Mouse (Mus musculus): ENCODE measurements around the gene Rfxank. TPM values are rescaled to one million over a fixed set of nuclear protein-coding genes. Genes with fewer than 3 reads are reported as not detected.

Gene Rfxank
- polyA plus RNA-seq, 1 experiment from 2014 or later, result 16.5 TPM

DNA sequence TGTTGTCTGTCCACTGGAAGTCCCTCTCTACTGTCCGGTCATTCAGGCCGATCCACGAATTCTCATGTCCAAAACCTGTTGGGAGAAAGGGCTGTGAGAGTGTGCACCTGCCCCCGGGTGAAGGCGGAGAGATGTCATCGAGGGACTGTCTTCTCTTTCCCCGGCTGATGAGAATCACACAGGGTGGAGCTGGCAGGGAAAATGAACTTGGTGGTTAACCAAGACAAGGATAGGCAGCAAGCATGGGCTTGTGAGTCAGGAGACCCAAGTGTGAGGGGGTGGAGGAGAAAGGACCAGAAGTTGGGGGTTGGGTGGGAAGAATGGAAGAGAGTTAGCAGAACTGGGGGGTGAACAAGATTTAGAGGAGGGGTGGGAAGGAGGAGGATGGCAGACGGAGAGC lies 38.7 kb downstream of the Rfxank start:
- WGBS, result 77% methylated on average over 8 of the region's 8 CpGs
- no peak for ATAC-seq (replicated peaks; ENCODE audit: insufficient number of reproducible peaks, insufficient read depth, low FRiP score, low read depth)
- H3K9me3 ChIP-seq (replicated peaks), result no peaks in the 10 kb centered on the region
- no peak overlapping the region for H3K4me3 ChIP-seq
- peaks cover 23% of the 10 kb centered on the region for H3K27me3 ChIP-seq
- no peak overlapping the region for H3K4me2 ChIP-seq
- no peak overlapping the region for H3K9ac ChIP-seq
- H3K36me3 ChIP-seq, result no peaks in the 10 kb centered on the region
- H3K4me1 ChIP-seq (replicated peaks), result no peaks in the 10 kb centered on the region
- H3K27ac ChIP-seq, result no peak overlapping the region

DNA sequence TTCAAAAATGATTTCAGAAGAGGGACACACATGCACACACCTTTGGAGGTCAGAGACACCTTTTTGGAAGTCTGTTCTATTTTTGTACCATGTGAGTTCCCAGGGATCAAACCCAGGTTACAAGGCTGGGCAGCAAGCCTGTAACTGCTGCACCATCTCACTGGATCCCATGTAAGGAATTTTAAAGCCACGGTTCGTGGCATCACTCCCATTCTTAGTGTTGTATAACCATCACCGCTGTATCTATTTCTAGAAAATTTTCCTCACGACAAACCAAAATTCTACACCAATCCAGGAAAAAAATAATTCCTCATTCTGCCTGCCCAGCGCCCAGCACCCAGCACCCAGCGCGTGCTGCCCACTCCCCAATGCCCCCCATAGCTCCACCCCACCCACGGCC lies 39.7 kb downstream of the Rfxank start:
- 62% methylated on average over 8 of the region's 8 CpGs for WGBS
- ATAC-seq (replicated peaks; ENCODE audit: insufficient number of reproducible peaks, insufficient read depth, low FRiP score, low read depth), result no peak
- peaks cover 29% of the 10 kb centered on the region for H3K27me3 ChIP-seq
- no peak overlapping the region for H3K9ac ChIP-seq
- H3K9me3 ChIP-seq (replicated peaks), result no peaks in the 10 kb centered on the region
- no peak overlapping the region for H3K4me3 ChIP-seq
- no peak overlapping the region for H3K27ac ChIP-seq
- H3K4me2 ChIP-seq, result no peak overlapping the region
- H3K4me1 ChIP-seq (replicated peaks), result no peaks in the 10 kb centered on the region
- H3K36me3 ChIP-seq, result no peaks in the 10 kb centered on the region

DNA sequence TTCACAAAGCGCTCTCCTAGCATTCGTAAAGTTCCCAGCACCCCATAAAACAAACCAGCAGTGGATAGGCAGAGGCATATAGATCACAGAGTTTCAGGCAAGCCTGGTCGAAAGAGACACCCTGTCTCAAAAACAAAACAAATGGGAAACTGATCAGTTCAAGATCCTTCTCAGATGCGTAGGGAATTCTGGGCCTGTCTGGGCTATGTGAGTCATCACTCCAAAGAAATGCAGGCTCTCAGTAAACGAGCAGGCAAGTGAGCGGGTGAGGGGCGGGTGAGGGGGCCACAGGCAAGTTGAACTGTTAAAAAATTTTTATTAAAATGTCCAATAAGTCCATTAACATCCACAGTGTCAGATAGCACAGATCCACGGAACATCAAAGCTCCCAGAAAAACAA lies 46.2 kb downstream of the Rfxank start:
- no peak for ATAC-seq (replicated peaks; ENCODE audit: insufficient number of reproducible peaks, insufficient read depth, low FRiP score, low read depth)
- no peaks in the 10 kb centered on the region for H3K9me3 ChIP-seq (replicated peaks)
- no peaks in the 10 kb centered on the region for H3K36me3 ChIP-seq
- H3K4me2 ChIP-seq, result no peak overlapping the region
- no peak overlapping the region for H3K9ac ChIP-seq
- peaks cover 6% of the 10 kb centered on the region for H3K4me1 ChIP-seq (replicated peaks)
- no peak overlapping the region for H3K27ac ChIP-seq
- H3K27me3 ChIP-seq, result peaks cover 62% of the 10 kb centered on the region
- no peak overlapping the region for H3K4me3 ChIP-seq
- WGBS, result 53% methylated on average over 8 of the region's 8 CpGs

DNA sequence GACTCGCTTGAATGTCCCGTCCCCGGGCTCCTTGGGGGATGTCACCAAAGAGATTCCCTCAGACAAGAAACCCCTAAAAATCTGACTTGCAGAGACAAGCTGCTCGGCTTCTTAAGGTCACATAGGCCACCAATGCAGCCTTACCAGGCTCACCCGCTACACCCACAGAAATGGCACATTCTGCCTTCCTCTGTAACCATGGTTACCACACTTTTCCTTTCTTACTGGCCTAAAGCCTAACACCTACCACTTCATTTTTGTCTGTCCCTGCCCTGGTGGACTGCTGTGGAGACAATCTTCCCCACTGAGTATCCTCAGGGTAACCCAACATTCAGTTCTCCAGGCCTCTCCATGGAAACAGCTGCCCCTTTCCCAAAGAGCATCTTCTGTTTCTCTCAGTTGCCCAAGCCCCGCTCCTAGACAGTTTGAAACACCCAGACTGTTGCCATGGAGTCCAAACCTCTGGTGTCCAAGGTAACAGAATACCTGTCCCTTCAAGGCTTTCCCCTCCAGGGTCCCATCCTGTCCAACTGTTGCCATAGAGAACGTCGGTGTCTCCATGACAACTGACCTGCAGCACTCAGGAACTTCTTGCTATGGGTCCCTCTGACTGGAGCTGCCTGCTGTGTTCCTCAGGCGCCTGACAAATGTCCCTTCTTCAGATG lies 49.5 kb downstream of the Rfxank start:
- peaks cover 84% of the 10 kb centered on the region for H3K27me3 ChIP-seq
- H3K36me3 ChIP-seq, result no peaks in the 10 kb centered on the region
- no peak overlapping the region for H3K4me2 ChIP-seq
- no peak overlapping the region for H3K4me3 ChIP-seq
- H3K9ac ChIP-seq, result no peak overlapping the region
- H3K4me1 ChIP-seq (replicated peaks), result peaks cover 13% of the 10 kb centered on the region
- no peak overlapping the region for H3K27ac ChIP-seq
- no peak for ATAC-seq (replicated peaks; ENCODE audit: insufficient number of reproducible peaks, insufficient read depth, low FRiP score, low read depth)
- WGBS, result 64% methylated on average over 9 of the region's 9 CpGs
- no peaks in the 10 kb centered on the region for H3K9me3 ChIP-seq (replicated peaks)

DNA sequence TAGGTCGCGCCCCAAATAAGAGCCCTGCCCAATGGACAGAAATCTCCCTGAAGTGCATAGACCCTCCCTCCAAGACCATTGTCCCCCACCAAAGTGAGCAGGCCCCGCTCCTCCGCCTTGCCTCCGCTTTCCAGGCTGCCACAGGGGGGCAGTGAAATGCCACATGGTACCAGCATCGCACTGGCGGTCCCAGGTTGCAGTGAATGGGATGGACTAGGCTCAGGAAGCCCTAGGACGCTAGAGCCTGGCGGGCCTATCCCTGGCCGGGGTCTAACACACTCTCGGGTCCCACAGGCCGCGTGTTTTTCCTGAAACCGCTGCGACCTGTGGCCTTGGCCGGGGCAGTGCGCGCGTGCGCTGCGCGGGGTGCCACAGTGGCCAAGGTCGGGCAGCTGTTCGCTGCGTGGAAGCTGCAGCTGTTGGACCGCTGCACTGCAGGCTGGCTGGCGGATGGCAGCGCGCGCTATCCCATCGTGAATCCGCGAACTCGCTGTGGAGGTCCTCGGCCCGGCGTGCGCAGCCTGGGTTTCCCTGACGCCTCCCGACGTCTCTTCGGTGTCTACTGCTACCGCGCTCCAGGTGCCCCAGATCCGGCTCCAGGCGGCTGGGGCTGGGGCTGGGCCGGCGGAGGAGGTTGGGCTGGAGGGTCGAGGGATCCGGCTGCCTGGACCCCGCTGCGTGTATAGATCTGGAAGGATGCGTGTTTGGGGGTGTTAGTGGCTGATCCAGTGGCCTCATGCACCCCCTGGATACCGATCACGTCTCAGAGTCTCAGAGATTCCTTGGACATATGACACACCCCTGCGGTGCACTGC lies 50.9 kb downstream of the Rfxank start:
- Histone ChIP-seq H3K36me3 (no peaks in the 10 kb centered on the region), H3K9me3 (replicated peaks) (no peaks in the 10 kb centered on the region), H3K27ac (no peak overlapping the region), H3K4me2 (peak overlapping the region; percentile 67), H3K9ac (no peak overlapping the region), H3K4me3 (peak overlapping the region; percentile 42), H3K4me1 (replicated peaks) (peaks cover 27% of the 10 kb centered on the region), H3K27me3 (peaks cover 87% of the 10 kb centered on the region)
- WGBS, result 4% methylated on average over 56 of the region's 56 CpGs
- ATAC-seq (replicated peaks; ENCODE audit: insufficient number of reproducible peaks, insufficient read depth, low FRiP score, low read depth), result peak; percentile 72

DNA sequence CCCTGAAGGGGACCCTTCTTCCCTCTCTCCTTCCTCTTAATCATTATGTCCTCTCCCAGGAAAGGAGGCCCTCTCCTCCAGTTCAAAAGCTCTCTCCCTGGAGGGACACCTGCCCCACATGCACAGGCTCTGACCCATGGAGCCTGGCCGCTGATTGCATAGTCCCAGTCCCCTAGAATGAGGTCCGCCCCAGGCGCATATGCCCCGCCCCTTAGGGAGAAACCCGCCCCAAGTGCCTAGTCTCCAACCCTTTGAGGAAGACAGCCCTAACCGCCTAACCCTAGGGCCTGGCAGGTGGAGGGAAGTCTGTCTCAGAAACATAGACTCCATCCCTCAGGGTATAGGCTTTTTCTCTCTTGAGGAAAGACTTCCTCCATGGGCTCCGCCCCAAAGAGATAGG lies 51.7 kb downstream of the Rfxank start:
- Histone ChIP-seq H3K4me3 (no peak overlapping the region), H3K4me1 (replicated peaks) (peaks cover 27% of the 10 kb centered on the region), H3K36me3 (no peaks in the 10 kb centered on the region), H3K27me3 (peaks cover 95% of the 10 kb centered on the region), H3K9me3 (replicated peaks) (no peaks in the 10 kb centered on the region), H3K4me2 (no peak overlapping the region), H3K27ac (no peak overlapping the region), H3K9ac (no peak overlapping the region)
- 9% methylated on average over 7 of the region's 7 CpGs for WGBS
- ATAC-seq (replicated peaks; ENCODE audit: insufficient number of reproducible peaks, insufficient read depth, low FRiP score, low read depth), result no peak

DNA sequence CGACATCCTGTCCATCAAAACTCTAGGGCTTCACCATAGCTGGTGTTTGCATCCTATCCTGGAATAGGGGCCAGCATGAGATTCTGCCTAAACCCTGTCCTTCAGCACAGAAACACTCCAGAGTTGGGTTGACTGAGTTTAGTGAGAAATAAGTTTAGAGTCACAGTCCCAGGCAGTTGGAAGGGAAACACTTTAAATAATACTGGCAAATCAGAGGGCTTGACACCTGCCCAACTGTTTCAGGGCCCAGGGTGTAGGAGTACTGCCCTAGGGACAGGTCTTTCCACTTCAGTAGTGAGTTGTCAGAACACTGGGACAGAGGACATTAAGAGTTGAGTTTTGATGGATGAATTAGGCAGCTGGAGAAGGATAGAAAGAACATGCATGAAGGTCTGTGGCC lies 52.8 kb downstream of the Rfxank start:
- WGBS, result 51% methylated on average over 1 of the region's 1 CpGs
- no peak for ATAC-seq (replicated peaks; ENCODE audit: insufficient number of reproducible peaks, insufficient read depth, low FRiP score, low read depth)

DNA sequence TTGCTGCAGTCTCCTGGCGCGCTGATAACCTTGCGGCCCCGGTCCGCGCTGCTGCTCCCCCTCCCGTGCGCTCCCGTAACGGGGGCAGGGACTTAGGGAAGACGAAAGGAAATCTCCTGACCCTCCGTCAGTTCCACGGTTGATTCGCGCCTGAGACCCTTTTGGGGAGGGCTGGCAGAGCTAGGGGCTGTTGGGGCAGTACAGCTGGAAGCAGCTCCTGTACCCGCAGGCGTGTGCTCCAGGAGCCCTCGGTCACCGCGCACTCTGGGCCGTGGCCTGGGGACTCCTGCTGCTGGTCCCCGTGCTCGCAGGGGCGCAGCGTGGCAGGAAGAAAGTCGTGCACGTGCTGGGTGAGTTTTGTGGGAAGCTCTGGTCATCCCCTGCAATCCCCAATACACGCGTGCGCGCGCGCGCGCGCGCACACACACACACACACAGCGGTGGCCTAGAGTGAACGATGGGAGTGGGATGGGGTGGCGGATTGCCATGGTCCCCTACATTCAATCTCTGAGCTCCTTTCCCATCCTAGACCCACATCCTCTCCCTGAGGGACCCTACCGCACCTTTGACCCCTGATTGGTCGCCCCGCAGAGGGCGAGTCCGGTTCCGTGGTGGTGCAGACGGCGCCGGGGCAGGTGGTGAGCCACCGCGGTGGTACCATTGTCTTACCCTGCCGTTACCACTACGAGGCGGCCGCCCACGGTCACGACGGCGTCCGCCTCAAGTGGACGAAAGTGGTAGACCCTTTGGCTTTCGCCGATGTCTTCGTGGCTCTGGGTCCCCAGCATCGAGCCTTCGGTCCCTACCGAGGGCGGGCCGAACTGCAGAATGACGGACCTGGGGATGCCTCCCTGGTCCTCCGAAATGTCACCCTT lies 54.5 kb downstream of the Rfxank start:
- peaks cover 78% of the 10 kb centered on the region for H3K27me3 ChIP-seq
- peak overlapping the region; percentile 46 for H3K9ac ChIP-seq
- H3K4me3 ChIP-seq, result peak overlapping the region; percentile 51
- WGBS, result 2% methylated on average over 71 of the region's 71 CpGs
- H3K27ac ChIP-seq, result no peak overlapping the region
- no peaks in the 10 kb centered on the region for H3K36me3 ChIP-seq
- peak overlapping the region; percentile 91 for H3K4me2 ChIP-seq
- no peak for ATAC-seq (replicated peaks; ENCODE audit: insufficient number of reproducible peaks, insufficient read depth, low FRiP score, low read depth)
- peaks cover 29% of the 10 kb centered on the region for H3K4me1 ChIP-seq (replicated peaks)
- H3K9me3 ChIP-seq (replicated peaks), result no peaks in the 10 kb centered on the region

More for the DNA sequence above, 52.8 kb downstream of the Rfxank start:
- Histone ChIP-seq H3K4me1 (replicated peaks) (peaks cover 27% of the 10 kb centered on the region), H3K4me3 (no peak overlapping the region), H3K9me3 (replicated peaks) (no peaks in the 10 kb centered on the region), H3K4me2 (no peak overlapping the region), H3K27ac (no peak overlapping the region), H3K36me3 (no peaks in the 10 kb centered on the region), H3K9ac (no peak overlapping the region), H3K27me3 (peaks cover 95% of the 10 kb centered on the region)

DNA sequence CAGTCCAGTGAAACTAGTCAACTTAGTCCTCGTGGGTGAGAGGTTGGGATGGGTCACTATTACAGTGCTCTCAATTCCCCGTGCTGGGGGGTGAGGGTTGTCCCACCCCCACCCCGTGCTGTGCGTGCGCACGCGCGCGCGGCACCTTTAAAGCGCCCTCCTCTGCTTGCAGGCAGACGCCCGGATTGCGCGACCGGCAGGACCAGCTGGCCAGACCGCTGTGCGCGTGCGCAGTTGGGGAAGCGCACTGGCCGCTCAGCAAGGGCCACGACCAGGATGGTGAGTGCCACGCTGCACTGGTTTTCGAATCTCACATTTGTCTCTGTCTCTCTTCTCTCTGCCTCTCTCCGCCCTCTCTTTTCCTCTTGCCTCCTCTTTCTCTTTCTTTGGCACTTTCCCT lies 55.7 kb downstream of the Rfxank start, which contains the start of gene Hapln4:
Hapln4 (plus strand) TSS at position 173 of the 400 bp plus-strand sequence.
- Histone ChIP-seq H3K4me3 (peak within 1 kb of the TSS; percentile 51), H3K27ac (no peak within 1 kb of the TSS), H3K4me1 (replicated peaks) (peaks cover 36% of the 10 kb centered on the region), H3K9me3 (replicated peaks) (no peaks in the 10 kb centered on the region), H3K27me3 (peaks cover 66% of the 10 kb centered on the region), H3K9ac (peak within 1 kb of the TSS; percentile 46), H3K4me2 (peak within 1 kb of the TSS; percentile 91), H3K36me3 (no peaks in the 10 kb centered on the region)
- 0% methylated on average over 26 of the region's 26 CpGs for WGBS
- ATAC-seq (replicated peaks; ENCODE audit: insufficient number of reproducible peaks, insufficient read depth, low FRiP score, low read depth), result no peak

DNA sequence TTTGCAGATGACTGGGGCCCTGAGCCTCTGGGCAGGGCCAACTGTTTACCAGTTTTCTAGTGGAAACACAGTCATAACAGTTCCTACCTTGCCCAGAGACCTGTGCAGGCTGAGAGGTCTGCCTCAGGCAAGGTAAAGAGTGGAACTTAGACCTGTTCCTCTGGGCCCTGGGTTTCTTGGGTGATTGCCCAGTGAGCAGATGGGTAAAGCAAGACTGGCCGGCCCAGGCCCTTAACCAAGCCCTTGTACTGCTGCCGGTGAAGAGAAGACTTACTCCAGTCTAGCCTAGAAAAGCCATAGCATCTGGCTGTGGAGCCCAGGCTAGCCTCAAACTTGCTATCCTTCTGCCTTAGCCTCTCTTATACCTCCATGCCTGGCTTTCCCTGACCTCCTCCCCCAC lies 57.0 kb downstream of the Rfxank start:
- Histone ChIP-seq H3K4me2 (no peak overlapping the region), H3K27ac (no peak overlapping the region), H3K9me3 (replicated peaks) (no peaks in the 10 kb centered on the region), H3K9ac (no peak overlapping the region), H3K27me3 (peaks cover 53% of the 10 kb centered on the region), H3K4me3 (no peak overlapping the region), H3K36me3 (no peaks in the 10 kb centered on the region), H3K4me1 (replicated peaks) (peaks cover 29% of the 10 kb centered on the region)
- ATAC-seq (replicated peaks; ENCODE audit: insufficient number of reproducible peaks, insufficient read depth, low FRiP score, low read depth), result no peak
- WGBS, result 93% methylated on average over 2 of the region's 2 CpGs

All from heart, embryonic 15.5 days (tissue).